Mouse (Mus musculus) megakaryocyte-erythroid progenitor cell, adult 5-6 weeks (primary cell): Measurements from ENCODE around the gene Frs3. TPM values are rescaled to one million over a fixed set of nuclear protein-coding genes. Genes with fewer than 3 reads are reported as not detected.
"Not testable (repeated sequence)": the region's sequence is repeated elsewhere in the genome, so short reads cannot be mapped to it uniquely, and the experiment has no call there.

Experiments used
- ATAC-seq: replicated peaks from 2 replicates; pipeline ENCODE4 v1.8.0; 2016; ENCODE audit warnings: mild to moderate bottlenecking, inconsistent platforms; ENCODE audit not compliant: severe bottlenecking, poor library complexity, low FRiP score, low TSS enrichment
- total RNA-seq, 2 experiments: library from RNA; stranded (forward) in 1 of 2; stranded (reverse) in 1 of 2; fragments of 200-1000, 215-1000 nt in 1 of 2; fragments of >200 nt in 1 of 2; fragmentation: Nextera tagmentation in 1 of 2; gene quantifications; 2 replicates each; pipeline ENCODE4 v1.2.3; 2014 to 2017

Frs3 gene
- total RNA-seq (2014; fragmentation: Nextera tagmentation), result 0.26 and 1.7 TPM in 2 replicates
- 0.53 TPM in 1 of 2 replicates, not detected in the other for total RNA-seq (2017)

DNA sequence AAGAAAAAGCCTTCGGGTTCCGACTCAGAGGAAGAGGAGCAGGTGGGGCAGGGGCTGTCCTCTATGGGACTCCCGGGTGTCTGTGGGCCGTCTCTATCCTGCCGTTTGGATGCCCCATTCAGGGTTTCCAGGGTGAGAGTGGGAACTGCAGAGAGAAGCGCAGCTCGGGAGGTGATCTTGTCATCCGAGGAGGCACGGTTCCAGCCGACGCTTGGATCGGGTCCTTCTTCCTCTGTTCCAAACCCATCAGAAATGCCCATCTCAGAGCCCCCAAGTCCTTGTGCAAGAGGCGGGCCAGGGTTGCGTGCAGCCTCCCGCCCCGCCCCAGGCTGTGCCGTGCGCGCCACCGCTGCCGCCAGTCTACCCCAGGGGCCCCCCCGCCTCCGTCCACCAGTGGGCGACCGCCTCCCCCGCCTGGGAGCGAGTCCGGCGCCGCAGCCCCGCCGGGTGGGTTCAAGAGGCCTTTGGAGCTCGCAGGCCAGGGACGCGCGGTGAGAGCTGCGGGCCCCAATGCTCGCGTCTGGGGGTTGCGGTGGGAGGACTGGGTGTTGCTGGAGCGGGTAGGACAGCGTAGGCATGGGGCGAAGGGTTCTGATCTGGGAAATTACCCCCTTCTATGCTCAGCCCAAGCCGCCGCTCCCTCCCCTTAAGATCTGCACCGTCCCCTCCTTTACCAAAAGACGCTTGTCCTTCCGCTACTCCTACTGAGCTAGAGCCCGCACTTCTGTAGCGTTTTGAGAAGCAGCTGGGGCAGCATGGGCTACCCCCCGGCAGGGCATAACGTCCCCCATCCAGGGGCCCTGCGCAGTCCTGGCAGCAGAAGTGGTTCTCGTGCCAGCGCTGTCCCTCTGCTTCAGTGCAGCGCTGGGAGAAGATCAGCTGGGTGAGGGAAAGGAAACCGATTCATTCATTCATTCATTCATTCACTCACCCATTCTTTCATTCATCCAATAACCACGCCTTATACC lies at the start of gene Frs3:
Gene Frs3 (plus strand): TSS at position 423 of the 968 bp plus-strand sequence.
- peak; percentile 22 for ATAC-seq

DNA sequence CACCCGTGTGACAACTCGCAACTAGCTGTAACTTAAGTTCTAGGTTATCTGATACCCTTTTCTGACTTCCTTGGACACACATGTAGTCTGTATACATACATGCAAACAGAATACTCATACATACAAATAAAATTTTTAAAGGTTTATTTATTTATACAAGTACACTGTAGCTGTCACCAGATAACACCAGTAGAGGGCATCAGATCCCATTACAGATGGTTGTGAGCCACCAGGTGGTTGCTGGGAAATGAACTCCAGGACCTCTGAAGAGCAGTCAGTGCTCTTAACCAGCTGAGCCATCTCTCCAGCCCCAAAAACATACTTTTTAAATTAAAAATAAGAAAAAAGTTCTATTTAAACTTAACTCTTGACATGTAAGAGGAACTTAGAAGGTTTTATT lies 45.8 kb upstream of the Frs3 start:
- no peak for ATAC-seq

- ATAC-seq, result peak; percentile 87
Observed at GRCm38 (mm10) chr17:47646683-47647082, 42.1 kb upstream of the Frs3 start.

DNA sequence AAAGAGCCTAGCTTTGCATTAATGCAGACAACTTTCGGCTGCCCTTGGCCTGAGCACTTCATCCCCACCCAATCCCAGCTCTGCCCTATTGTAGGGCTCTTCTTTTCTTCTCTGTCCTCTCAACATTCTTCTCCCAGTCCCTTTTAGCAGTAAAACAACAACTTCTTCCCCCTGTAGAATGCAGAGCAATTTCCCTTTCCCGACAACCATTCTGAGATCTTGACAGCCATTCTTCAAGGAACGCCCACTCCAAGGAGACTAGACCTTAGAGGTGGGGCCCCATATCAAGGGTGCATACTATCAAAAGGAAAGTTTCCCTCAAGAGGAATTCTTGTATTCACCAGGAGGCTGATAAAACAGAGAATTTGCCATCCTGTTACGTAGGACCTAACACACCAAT lies 39.9 kb upstream of the Frs3 start:
- ATAC-seq, result no peak

GRCm38 (mm10) chr17:47651953-47652352 lies 36.9 kb upstream of the Frs3 start:
- ATAC-seq, result no peak

- ATAC-seq, result not testable (repeated sequence)
Observed at GRCm38 (mm10) chr17:47654346-47654745, 34.5 kb upstream of the Frs3 start.

- ATAC-seq, result no peak
Observed at GRCm38 (mm10) chr17:47655697-47656096, 33.1 kb upstream of the Frs3 start.

GRCm38 (mm10) chr17:47657901-47658300 lies 30.9 kb upstream of the Frs3 start:
- no peak for ATAC-seq

- no peak for ATAC-seq
Observed at GRCm38 (mm10) chr17:47658741-47659243, 30.0 kb upstream of the Frs3 start.

GRCm38 (mm10) chr17:47663009-47663713 lies 25.7 kb upstream of the Frs3 start:
- no peak for ATAC-seq

GRCm38 (mm10) chr17:47664474-47664873 lies 24.4 kb upstream of the Frs3 start:
- ATAC-seq, result no peak

DNA sequence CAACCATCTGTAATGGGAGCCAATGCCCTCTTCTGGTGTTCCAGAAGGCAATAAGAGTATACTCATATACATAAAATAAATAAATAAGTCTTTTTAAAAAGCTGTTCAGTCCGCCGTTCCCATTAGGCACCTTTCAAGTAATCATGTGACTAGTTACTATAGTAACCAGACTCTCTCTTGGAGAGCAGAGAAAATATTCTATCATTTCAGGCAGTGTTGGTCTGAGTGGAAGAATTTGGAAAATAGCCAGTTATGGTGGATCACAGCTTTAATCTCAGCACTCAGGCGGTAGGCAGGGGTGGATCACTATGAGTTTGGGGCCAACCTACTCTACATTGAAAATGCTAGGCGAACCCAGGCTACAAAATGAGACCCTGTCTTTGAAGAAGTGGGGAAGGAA lies 19.7 kb upstream of the Frs3 start:
- no peak for ATAC-seq

DNA sequence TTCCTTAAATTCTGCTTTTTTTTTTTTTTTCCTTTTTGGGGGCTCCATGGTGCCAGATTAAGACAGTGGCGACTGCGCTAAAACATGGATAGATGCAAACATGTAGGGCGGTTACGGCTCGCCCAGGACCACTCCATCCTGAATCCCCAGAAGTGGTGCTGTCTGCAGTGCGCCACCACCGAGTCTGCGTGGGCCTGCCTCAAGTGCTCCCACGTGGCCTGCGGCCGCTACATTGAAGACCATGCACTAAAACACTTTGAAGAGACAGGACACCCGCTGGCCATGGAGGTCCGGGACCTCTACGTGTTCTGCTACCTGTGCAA lies 16.9 kb upstream of the Frs3 start:
- no peak for ATAC-seq

DNA sequence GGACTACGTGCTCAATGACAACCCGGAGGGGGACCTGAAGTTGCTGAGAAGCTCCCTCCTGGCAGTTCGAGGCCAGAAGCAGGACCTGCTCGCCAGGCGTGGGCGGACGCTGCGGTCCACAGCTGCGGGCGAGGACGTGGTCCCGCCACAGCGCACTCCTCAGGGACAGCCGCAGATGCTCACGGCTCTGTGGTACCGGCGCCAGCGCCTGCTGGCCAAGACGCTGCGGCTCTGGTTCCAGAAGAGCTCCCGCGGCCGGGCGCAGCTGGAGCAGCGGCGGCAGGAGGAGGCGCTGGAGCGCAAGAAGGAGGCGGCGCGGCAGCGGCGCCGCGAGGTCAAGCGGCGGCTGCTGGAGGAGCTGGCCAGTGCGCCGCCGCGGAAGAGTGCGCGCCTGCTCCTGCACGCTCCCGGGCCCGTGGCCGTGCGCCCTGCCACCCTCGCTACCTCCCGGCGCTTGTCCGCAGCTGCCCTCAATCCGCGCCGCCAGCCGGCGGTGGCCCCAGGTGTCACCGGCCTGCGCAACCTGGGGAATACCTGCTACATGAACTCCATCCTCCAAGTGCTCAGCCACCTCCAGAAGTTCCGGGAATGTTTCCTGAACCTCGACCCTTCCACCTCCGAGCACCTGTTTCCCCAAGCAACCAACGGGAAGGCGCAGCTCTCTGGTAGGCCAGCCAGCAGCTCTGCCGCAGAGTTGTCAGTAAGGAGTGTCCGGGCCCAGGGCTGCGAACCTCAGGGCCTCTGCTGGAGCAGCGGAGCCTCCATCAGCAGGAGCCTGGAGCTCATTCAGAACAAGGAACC lies 16.3 kb upstream of the Frs3 start:
- ATAC-seq, result 0 out of 2 replicates have a peak, but pooled peaks have one; percentile 31

- peak; percentile 69; the same call in 1 of the 2 replicates for ATAC-seq
Observed at GRCm38 (mm10) chr17:47676581-47676980, 12.2 kb upstream of the Frs3 start.

GRCm38 (mm10) chr17:47678238-47678637 lies 10.6 kb upstream of the Frs3 start:
- no peak for ATAC-seq

GRCm38 (mm10) chr17:47678702-47679101 lies 10.1 kb upstream of the Frs3 start:
- no peak for ATAC-seq

DNA sequence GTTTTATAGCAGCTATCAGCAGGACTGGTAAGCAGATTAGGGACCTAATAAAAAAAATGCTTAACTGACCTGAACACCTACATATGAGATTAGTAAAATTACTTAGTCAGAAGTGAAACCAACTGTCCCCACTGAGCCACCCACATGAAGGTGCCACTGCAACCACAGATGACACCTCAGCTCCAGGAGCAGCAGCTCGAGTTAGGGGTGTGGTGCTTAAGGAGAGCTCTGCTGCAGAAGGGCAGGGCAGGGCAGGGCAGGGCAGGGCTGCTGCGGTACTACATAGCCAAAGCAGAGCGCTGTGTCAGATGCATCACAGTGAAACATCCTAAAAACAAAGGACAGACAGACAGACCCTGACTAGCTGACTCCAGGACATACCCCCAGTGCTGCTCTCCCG lies 6.0 kb upstream of the Frs3 start:
- peak; percentile 64 for ATAC-seq
